Mouse (Mus musculus): ENCODE data around the gene Ephb2. TPM values are rescaled to one million over a fixed set of nuclear protein-coding genes. Genes with fewer than 3 reads are reported as not detected.

Ephb2 gene
- polyA plus RNA-seq, 2 experiments: 0.17 to 0.41 TPM

- ATAC-seq (ENCODE audit: insufficient read depth) (no peak), DNase-seq (ENCODE audit: low read depth in 3 of 3, low spot score in 3 of 3) (no peak)
- TF ChIP-seq EP300 (IDR thresholded peaks at IDR 0.05; ENCODE audit: low read depth) (no peak), CTCF (IDR thresholded peaks at IDR 0.05; ENCODE audit: low read depth) (no peak)
- H3K4me3 ChIP-seq (ENCODE audit: insufficient read depth in 1 of 2, low read depth in 2 of 2, low read length in 2 of 2): no peak overlapping the region
- no peaks in the 10 kb centered on the region for H3K27me3 ChIP-seq (ENCODE audit: control insufficient read depth, insufficient read depth, low read length)
- no peak overlapping the region for H3K9ac ChIP-seq (replicated peaks)
- no peaks in the 10 kb centered on the region for H3K36me3 ChIP-seq (replicated peaks; ENCODE audit: control insufficient read depth, insufficient read depth, low read depth)
- WGBS (ENCODE audit: insufficient replicate concordance): 14% methylated on average over 20 of the region's 20 CpGs
- H3K27ac ChIP-seq: no peak overlapping the region
- H3K4me1 ChIP-seq (replicated peaks; ENCODE audit: control insufficient read depth in 2 of 2, insufficient read depth in 2 of 2, low read length in 1 of 2): no peaks in the 10 kb centered on the region; a peak in 1 of 4 replicates
- no peak overlapping the region for H3K4me2 ChIP-seq (ENCODE audit: low read depth)
- H3K9me3 ChIP-seq (ENCODE audit: control insufficient read depth, low read length): no peaks in the 10 kb centered on the region
Observed at GRCm38 (mm10) chr4:136711985-136712768, 123.6 kb downstream of the Ephb2 start.

- ATAC-seq (ENCODE audit: insufficient read depth) (no peak), DNase-seq (ENCODE audit: low read depth in 3 of 3, low spot score in 3 of 3) (no peak)
- no peaks in the 10 kb centered on the region for H3K9me3 ChIP-seq (ENCODE audit: control insufficient read depth, low read length)
- no peak for TF ChIP-seq EP300 (IDR thresholded peaks at IDR 0.05; ENCODE audit: low read depth)
- no peak for TF ChIP-seq CTCF (IDR thresholded peaks at IDR 0.05; ENCODE audit: low read depth)
- no peaks in the 10 kb centered on the region; a peak in 1 of 4 replicates for H3K4me1 ChIP-seq (replicated peaks; ENCODE audit: control insufficient read depth in 2 of 2, insufficient read depth in 2 of 2, low read length in 1 of 2)
- H3K27ac ChIP-seq: no peak overlapping the region
- WGBS (ENCODE audit: insufficient replicate concordance): 84% methylated on average over 9 of the region's 9 CpGs
- no peaks in the 10 kb centered on the region for H3K36me3 ChIP-seq (replicated peaks; ENCODE audit: control insufficient read depth, insufficient read depth, low read depth)
- no peak overlapping the region for H3K4me2 ChIP-seq (ENCODE audit: low read depth)
- H3K27me3 ChIP-seq (ENCODE audit: control insufficient read depth, insufficient read depth, low read length): no peaks in the 10 kb centered on the region
- no peak overlapping the region for H3K9ac ChIP-seq (replicated peaks)
- H3K4me3 ChIP-seq (ENCODE audit: insufficient read depth in 1 of 2, low read depth in 2 of 2, low read length in 2 of 2): no peak overlapping the region
Observed at GRCm38 (mm10) chr4:136710345-136710744, 125.4 kb downstream of the Ephb2 start.

GRCm38 (mm10) chr4:136708956-136709355 is 126.8 kb downstream of the Ephb2 start:
- Histone ChIP-seq H3K4me1 (replicated peaks; ENCODE audit: control insufficient read depth in 2 of 2, insufficient read depth in 2 of 2, low read length in 1 of 2) (no peaks in the 10 kb centered on the region; a peak in 1 of 4 replicates), H3K9ac (replicated peaks) (no peak overlapping the region), H3K4me3 (ENCODE audit: insufficient read depth in 1 of 2, low read depth in 2 of 2, low read length in 2 of 2) (no peak overlapping the region), H3K9me3 (ENCODE audit: control insufficient read depth, low read length) (no peaks in the 10 kb centered on the region), H3K27me3 (ENCODE audit: control insufficient read depth, insufficient read depth, low read length) (no peaks in the 10 kb centered on the region), H3K4me2 (ENCODE audit: low read depth) (no peak overlapping the region), H3K27ac (no peak overlapping the region), H3K36me3 (replicated peaks; ENCODE audit: control insufficient read depth, insufficient read depth, low read depth) (no peaks in the 10 kb centered on the region)
- DNase-seq (ENCODE audit: low read depth in 3 of 3, low spot score in 3 of 3) (no peak), ATAC-seq (ENCODE audit: insufficient read depth) (no peak)
- 55% methylated on average over 2 of the region's 2 CpGs for WGBS (ENCODE audit: insufficient replicate concordance)
- no peak for TF ChIP-seq EP300 (IDR thresholded peaks at IDR 0.05; ENCODE audit: low read depth)

- Histone ChIP-seq H3K9me3 (ENCODE audit: control insufficient read depth, low read length) (no peaks in the 10 kb centered on the region), H3K4me3 (ENCODE audit: insufficient read depth in 1 of 2, low read depth in 2 of 2, low read length in 2 of 2) (no peak overlapping the region), H3K36me3 (replicated peaks; ENCODE audit: control insufficient read depth, insufficient read depth, low read depth) (no peaks in the 10 kb centered on the region), H3K4me1 (replicated peaks; ENCODE audit: control insufficient read depth in 2 of 2, insufficient read depth in 2 of 2, low read length in 1 of 2) (no peaks in the 10 kb centered on the region; a peak in 1 of 4 replicates), H3K9ac (replicated peaks) (no peak overlapping the region), H3K27me3 (ENCODE audit: control insufficient read depth, insufficient read depth, low read length) (no peaks in the 10 kb centered on the region), H3K27ac (no peak overlapping the region), H3K4me2 (ENCODE audit: low read depth) (no peak overlapping the region)
- DNase-seq (ENCODE audit: low read depth in 3 of 3, low spot score in 3 of 3) (no peak), ATAC-seq (ENCODE audit: insufficient read depth) (no peak)
- TF ChIP-seq CTCF (IDR thresholded peaks at IDR 0.05; ENCODE audit: low read depth) (no peak), EP300 (IDR thresholded peaks at IDR 0.05; ENCODE audit: low read depth) (no peak)
- 66% methylated on average over 4 of the region's 4 CpGs for WGBS (ENCODE audit: insufficient replicate concordance)
Observed at GRCm38 (mm10) chr4:136706696-136707095, 129.1 kb downstream of the Ephb2 start.

- no peak overlapping the region for H3K9ac ChIP-seq (replicated peaks)
- TF ChIP-seq CTCF (IDR thresholded peaks at IDR 0.05; ENCODE audit: low read depth): no peak
- TF ChIP-seq EP300 (IDR thresholded peaks at IDR 0.05; ENCODE audit: low read depth): no peak
- DNase-seq (ENCODE audit: low read depth in 3 of 3, low spot score in 3 of 3): no peak
- no peak overlapping the region for H3K27ac ChIP-seq
- 75% methylated on average over 5 of the region's 5 CpGs for WGBS (ENCODE audit: insufficient replicate concordance)
- no peak overlapping the region for H3K4me2 ChIP-seq (ENCODE audit: low read depth)
- no peak for ATAC-seq (ENCODE audit: insufficient read depth)
- no peak overlapping the region for H3K4me3 ChIP-seq (ENCODE audit: insufficient read depth in 1 of 2, low read depth in 2 of 2, low read length in 2 of 2)
- H3K36me3 ChIP-seq (replicated peaks; ENCODE audit: control insufficient read depth, insufficient read depth, low read depth): no peaks in the 10 kb centered on the region
- H3K27me3 ChIP-seq (ENCODE audit: control insufficient read depth, insufficient read depth, low read length): no peaks in the 10 kb centered on the region
- H3K4me1 ChIP-seq (replicated peaks; ENCODE audit: control insufficient read depth in 2 of 2, insufficient read depth in 2 of 2, low read length in 1 of 2): no peaks in the 10 kb centered on the region
- H3K9me3 ChIP-seq (ENCODE audit: control insufficient read depth, low read length): no peaks in the 10 kb centered on the region
Observed at GRCm38 (mm10) chr4:136705091-136705490, 130.7 kb downstream of the Ephb2 start.
